Mouse (Mus musculus): ENCODE data around the gene Gm20431.

Gm20431 gene

DNA sequence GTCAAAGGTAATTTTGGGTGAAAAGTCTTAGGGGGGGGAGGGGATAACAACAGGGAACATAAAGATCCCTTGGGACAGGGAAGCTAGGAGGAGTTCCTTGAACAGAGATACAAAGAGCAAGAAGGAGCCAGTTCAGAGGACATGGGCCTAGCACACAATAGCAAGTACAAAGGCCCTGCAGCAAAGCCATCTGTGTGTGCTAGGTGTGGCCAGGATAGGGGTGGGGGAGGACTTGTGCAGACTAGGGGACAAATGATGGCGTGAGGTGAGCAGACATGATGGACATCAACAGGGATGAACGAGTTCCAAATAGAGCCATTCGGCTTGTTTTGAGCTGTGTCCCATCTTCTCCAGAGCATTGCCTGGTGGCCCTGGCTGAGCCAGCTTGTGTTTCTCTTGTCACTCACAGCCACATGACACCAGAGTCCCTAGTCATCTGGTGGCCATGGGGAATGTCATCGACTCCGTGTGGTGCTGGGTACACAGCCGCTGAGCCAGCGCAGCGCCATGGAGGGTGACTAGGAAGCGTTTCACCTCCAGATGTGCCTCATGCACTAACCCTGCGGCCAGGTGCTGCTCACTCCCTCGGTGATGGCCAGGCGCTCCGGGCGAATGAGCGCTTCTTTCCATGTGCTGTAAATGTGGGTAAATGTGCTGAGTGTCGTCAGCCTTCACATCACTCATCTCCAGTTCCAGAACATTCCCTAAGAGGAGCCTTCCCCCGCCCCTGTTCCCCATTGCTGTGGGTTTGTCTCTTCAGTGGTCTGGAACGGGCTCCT, 89.7 kb downstream of the Gm20431 start:
- DNase-seq (ENCODE audit: low read depth, low spot score), result no peak

GRCm38 (mm10) chr2:167570815-167571214, 90.5 kb downstream of the Gm20431 start:
- no peak for DNase-seq (ENCODE audit: low read depth, low spot score)

DNA sequence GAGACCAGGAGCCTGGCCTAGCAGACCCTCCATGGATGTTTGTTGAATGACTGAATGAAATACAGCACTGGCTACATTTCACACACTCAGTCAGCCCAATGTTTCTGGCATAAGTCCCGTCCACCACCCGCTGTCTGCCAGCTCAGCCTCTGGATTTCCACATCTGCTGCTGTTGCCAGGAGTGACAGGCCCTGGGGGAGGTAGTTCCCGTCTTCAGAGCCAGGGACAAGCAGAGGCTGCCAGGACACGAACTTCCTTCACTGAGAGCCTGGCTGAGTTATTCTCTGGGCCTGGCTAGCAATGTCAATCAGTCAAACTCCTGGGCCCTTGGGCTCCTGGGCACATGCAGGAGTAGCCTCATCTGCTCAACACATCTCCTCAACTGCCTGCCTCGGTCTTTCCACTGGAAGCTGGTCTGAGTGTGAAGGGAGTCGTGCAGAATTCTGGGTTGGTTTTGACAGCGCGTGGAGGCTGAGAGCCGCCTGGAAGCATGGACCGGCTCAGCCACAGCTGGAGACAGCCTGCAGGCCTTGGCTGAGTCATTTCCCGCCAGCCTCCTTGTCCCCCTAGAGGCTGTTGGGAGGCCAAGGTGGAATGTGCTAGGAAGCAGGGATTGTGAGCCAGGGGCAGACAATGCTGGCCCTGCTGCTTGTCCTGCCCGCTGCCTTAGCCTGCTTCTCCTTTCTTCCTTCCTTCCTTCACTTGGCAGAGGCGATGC, 91.2 kb downstream of the Gm20431 start:
- peak; percentile 40 for DNase-seq (ENCODE audit: low read depth, low spot score)

- DNase-seq (ENCODE audit: low read depth, low spot score), result no peak
Measured at GRCm38 (mm10) chr2:167568112-167568511, 93.2 kb downstream of the Gm20431 start.

DNA sequence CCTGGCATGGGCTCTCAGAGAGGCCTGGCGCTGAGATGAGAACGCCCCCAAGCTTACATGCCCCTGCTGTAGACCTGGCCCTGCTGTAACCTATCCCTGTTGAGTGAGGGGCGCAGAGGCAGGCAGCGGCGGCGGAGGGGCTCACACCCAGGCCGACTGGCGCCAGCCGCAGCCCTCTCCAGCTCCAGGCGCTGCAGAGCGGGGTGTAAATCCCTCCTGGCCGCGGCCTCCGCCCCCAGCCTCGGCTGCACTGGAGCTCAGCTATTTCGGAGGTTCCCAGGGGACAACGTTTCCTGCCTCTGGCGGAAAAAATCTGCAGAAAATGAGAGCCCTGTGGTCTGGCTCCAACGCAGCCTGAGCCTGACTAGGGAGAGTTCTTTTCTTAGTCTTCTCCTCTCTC, 95.6 kb downstream of the Gm20431 start:
- no peak for DNase-seq (ENCODE audit: low read depth, low spot score)

- no peak for DNase-seq (ENCODE audit: low read depth, low spot score)
Measured at GRCm38 (mm10) chr2:167565312-167565656, 96.0 kb downstream of the Gm20431 start.

DNA sequence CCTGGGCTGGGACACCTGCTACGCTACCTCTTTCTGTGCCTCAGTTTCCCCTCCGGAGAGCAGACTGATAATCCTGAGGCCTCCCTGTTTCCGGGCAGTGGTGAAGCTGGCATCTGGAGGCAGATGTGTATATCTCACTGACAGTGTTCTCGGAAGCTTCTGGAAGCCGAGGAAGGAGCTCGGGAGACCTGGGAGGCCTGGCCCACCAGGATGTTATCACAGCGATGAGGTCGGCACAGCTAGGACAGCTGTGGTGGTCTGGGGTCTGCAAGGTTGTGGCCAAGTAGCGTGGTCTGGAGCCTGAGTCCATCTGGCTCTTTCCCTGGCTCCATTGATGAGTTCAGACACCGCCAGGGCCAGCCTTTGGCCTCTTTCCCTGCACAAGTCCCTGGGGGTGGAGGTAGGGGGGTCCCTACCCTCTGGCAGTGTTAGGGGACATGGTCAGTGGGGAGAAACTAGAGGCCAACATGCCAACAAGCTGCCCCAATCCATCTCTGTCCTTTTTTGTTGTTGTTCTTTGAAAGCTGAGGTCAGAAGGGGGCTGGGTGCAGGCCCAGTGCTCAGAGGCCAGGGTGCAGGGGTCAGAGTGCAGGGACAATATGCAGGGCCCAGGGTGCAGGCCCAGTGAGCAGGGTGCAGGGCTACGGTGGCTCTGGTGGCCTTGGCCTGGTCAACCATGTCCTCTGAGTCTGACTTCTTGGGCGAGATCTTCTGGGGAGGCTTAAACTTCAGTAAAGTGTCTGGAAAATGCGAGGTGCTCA, 96.6 kb downstream of the Gm20431 start:
- DNase-seq (ENCODE audit: low read depth, low spot score), result no peak

DNA sequence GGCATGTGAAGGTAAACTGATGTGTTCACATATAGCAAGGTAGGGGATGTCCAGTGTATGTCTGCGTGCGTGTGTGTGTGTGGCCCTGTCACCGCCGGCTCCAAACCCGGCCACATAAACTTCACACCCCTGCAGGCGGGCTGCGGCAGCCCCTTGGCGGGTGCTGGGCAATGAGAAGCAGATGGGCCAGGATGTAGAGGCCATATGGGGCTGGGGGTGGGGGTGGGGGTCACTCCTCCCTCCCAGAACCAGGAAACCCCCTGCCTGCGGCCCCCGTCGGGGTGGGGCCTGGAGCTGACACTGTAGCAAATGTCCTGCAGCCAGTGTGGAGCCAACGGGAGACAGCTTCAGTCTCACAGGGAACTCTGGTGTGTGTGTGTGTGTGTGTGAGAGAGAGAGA, 97.6 kb downstream of the Gm20431 start:
- DNase-seq (ENCODE audit: low read depth, low spot score), result no peak

DNA sequence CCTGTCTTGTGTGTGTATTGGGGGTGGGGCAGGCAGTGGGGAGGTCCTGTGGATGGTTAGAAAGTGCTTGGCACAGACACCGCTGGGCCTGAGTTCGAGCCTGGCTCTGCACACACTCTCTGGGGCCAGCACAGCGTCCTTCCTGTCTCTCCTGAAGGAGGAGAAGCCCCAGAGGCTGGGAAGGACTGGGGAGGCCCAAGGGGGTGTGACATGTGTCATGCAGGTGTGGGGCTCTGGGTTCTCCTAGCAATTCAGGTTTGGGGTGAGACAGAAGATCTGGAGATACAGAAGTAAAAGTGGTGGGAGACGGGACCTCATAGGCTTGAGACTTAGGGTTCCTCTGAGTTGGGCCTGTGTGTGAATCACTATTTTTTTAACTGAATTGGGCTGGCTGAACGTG, 98.3 kb downstream of the Gm20431 start:
- DNase-seq (ENCODE audit: low read depth, low spot score), result no peak

- no peak for DNase-seq (ENCODE audit: low read depth, low spot score)
Measured at GRCm38 (mm10) chr2:167562101-167562500, 99.2 kb downstream of the Gm20431 start.

- no peak for DNase-seq (ENCODE audit: low read depth, low spot score)
Measured at GRCm38 (mm10) chr2:167559413-167559812, 101.9 kb downstream of the Gm20431 start.

Data from ES-CJ7 (cell line).